ENCODE assay signal across 16 mouse cellular contexts in the genomic region with DNA sequence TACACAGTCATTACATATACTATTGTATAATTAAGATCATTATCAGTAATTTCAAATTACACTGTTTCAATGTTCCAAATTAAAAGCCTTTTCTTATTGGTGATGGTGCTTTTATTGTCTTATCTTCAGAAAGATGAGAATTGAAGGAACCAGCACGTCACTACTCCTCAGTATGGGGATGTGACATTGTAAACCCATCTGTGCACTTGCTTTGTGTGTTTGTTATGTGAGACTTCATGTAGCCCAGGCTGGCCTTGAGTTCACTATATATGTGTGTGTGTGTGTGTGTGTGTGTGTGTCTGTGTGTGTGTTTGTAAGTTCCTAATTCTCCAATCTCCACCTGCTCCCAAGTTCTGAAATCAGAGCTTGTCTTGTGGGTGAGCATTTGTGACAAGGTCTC.
"Had no signal": no experiment of that assay in that cellular context is flagged by ENCODE, and none has a peak within 500 bp of the region (broad histone marks: within the 10 kb centered on the region; RNA-seq: fewer than 3 reads in every experiment).

No protein-coding gene starts in this region.

- H3K27me3 ChIP-seq: neural tube, embryonic 12.5 days; neural tube, embryonic 13.5 days; stomach, embryonic 15.5 days had no signal

- H3K4me3 ChIP-seq: neural tube, embryonic 12.5 days; neural tube, embryonic 13.5 days; stomach, embryonic 15.5 days had no signal

- H3K4me2 ChIP-seq: neural tube, embryonic 12.5 days; neural tube, embryonic 13.5 days; stomach, embryonic 15.5 days had no signal

- H3K36me3 ChIP-seq: neural tube, embryonic 12.5 days; neural tube, embryonic 13.5 days; stomach, embryonic 15.5 days had no signal

- H3K27ac ChIP-seq: neural tube, embryonic 12.5 days; neural tube, embryonic 13.5 days; stomach, embryonic 15.5 days; stomach, postnatal 0 days had no signal

- H3K9me3 ChIP-seq: neural tube, embryonic 12.5 days; neural tube, embryonic 13.5 days; stomach, embryonic 15.5 days had no signal

- DNase-seq: retina, postnatal 1 day; right cerebral cortex, adult 18-20 months; right cerebral cortex, postnatal 14 days; right cerebral cortex, postnatal 25 days; right cerebral cortex, postnatal 4 days; spleen, adult 18-20 months; thymus, adult 18-20 months; thymus, adult 2 months; thymus, postnatal 14 days; thymus, postnatal 25 days; thymus, postnatal 36 days; thymus, postnatal 4 days had no signal

- H3K9ac ChIP-seq: neural tube, embryonic 12.5 days; neural tube, embryonic 13.5 days; stomach, embryonic 15.5 days had no signal

- H3K4me1 ChIP-seq: neural tube, embryonic 12.5 days; neural tube, embryonic 13.5 days; stomach, embryonic 15.5 days had no signal
